Mouse (Mus musculus): ENCODE data around the gene Cbfa2t3. TPM values are rescaled to one million over a fixed set of nuclear protein-coding genes. Genes with fewer than 3 reads are reported as not detected.

Gene Cbfa2t3
- polyA plus RNA-seq, 1 experiment from 2014 or later, result 20.2 TPM

- Histone ChIP-seq H3K27me3 (no peaks in the 10 kb centered on the region; the same call in 1 of the 2 replicates), H3K36me3 (no peaks in the 10 kb centered on the region), H3K4me3 (replicated peaks) (no peak overlapping the region), H3K27ac (no peak overlapping the region), H3K4me2 (replicated peaks) (no peak overlapping the region), H3K4me1 (replicated peaks) (peaks cover 9% of the 10 kb centered on the region), H3K9me3 (no peaks in the 10 kb centered on the region), H3K9ac (replicated peaks) (no peak overlapping the region)
- ATAC-seq, result no peak
- 78% methylated on average over 13 of the region's 13 CpGs for WGBS
These were observed 1.7 kb upstream of the Cbfa2t3 start for GRCm38 (mm10) chr8:122700628-122701027.

GRCm38 (mm10) chr8:122698254-122698768 lies 598 bp downstream of the Cbfa2t3 start:
- Histone ChIP-seq H3K9me3 (no peaks in the 10 kb centered on the region), H3K27ac (no peak overlapping the region), H3K9ac (replicated peaks) (no peak overlapping the region), H3K4me1 (replicated peaks) (peaks cover 6% of the 10 kb centered on the region; the same call in 1 of the 2 replicates), H3K36me3 (no peaks in the 10 kb centered on the region), H3K27me3 (no peaks in the 10 kb centered on the region; the same call in 1 of the 2 replicates), H3K4me2 (replicated peaks) (no peak overlapping the region), H3K4me3 (replicated peaks) (no peak overlapping the region)
- ATAC-seq, result no peak
- 79% methylated on average over 5 of the region's 5 CpGs for WGBS

DNA sequence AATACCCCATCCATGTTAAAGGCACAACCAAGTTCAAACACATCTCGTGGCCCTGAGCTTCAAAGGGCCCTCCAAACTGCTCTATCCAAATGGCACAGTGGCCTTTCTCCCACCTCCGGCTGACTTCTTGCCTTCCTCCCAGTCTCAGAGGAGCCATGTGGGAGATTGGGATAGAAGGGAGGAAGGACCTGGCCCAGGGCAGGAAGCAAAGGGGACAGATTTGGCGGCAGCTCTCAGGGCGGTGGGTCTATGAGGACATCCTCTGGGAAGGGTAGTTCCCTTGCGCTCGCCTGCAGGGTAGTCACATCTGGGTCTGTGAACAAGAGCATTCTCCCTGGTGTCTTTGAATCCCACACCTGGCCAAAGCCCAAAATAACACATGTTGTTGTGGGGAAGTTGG lies 1.3 kb downstream of the Cbfa2t3 start:
- Histone ChIP-seq H3K4me2 (replicated peaks) (no peak overlapping the region), H3K27me3 (no peaks in the 10 kb centered on the region; the same call in 1 of the 2 replicates), H3K9ac (replicated peaks) (no peak overlapping the region), H3K4me1 (replicated peaks) (peaks cover 6% of the 10 kb centered on the region; the same call in 1 of the 2 replicates), H3K4me3 (replicated peaks) (no peak overlapping the region), H3K9me3 (no peaks in the 10 kb centered on the region), H3K36me3 (no peaks in the 10 kb centered on the region), H3K27ac (no peak overlapping the region)
- ATAC-seq, result no peak
- 82% methylated on average over 6 of the region's 6 CpGs for WGBS

GRCm38 (mm10) chr8:122697181-122697581 lies 1.7 kb downstream of the Cbfa2t3 start:
- Histone ChIP-seq H3K4me1 (replicated peaks) (peaks cover 6% of the 10 kb centered on the region; the same call in 1 of the 2 replicates), H3K27ac (no peak overlapping the region), H3K9me3 (no peaks in the 10 kb centered on the region), H3K4me3 (replicated peaks) (no peak overlapping the region), H3K9ac (replicated peaks) (no peak overlapping the region), H3K4me2 (replicated peaks) (no peak overlapping the region), H3K27me3 (no peaks in the 10 kb centered on the region; the same call in 1 of the 2 replicates), H3K36me3 (no peaks in the 10 kb centered on the region)
- no peak for ATAC-seq
- WGBS, result 91% methylated on average over 3 of the region's 3 CpGs

DNA sequence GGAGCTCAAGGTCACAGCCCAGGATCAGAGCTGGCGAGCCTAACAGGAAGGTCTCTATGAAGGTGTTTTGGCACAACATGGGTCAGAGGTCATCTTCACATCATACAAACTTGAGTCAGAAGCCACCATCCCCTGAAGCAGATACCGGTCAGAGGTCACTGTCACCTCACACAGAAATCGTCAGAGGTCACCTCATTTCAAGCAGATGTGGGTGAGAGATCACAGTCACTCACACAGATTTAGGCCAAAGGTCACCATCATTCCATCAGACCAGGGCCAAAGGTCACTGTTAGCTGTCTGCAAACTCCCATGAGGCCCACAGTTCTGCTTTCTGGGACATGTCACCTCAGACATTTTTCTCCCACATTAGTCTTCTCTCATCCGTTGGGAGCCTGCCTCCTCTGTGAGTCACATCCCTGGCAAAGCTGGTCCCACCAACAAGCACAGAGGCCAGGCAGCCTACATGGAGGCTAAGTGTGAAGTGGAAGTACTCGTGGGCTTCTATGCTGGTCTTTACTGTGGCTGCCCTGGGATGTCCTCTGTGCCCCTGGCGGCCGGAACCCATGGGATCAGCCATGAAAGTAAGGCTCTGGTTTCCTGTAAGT lies 3.4 kb downstream of the Cbfa2t3 start:
- WGBS, result 73% methylated on average over 7 of the region's 7 CpGs

DNA sequence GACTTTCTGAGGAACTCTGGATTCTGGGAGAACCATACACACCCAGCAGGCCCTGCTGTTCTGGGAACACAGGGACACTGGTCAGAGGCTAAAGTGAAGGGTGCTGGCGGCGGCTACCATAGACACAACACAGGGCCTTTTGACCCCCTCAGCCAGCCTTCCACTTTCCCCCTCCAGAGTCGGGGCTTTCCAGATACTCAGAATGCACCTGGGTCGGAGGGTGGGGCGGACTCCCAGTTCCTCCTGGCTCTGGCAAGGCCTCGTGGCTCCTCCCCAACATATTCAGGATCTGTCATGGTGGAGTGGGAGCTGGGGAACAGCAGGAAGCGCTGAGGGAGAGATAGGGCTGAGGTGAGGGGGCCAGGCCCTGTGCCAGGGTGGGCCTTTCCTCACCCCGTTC lies 6.8 kb downstream of the Cbfa2t3 start:
- WGBS, result 84% methylated on average over 8 of the region's 8 CpGs
- H3K36me3 ChIP-seq, result no peaks in the 10 kb centered on the region
- H3K9ac ChIP-seq (replicated peaks), result no peak overlapping the region
- peaks cover 5% of the 10 kb centered on the region; the same call in 1 of the 2 replicates for H3K27me3 ChIP-seq
- no peak for ATAC-seq
- no peak overlapping the region for H3K4me3 ChIP-seq (replicated peaks)
- no peak overlapping the region for H3K27ac ChIP-seq
- no peaks in the 10 kb centered on the region for H3K9me3 ChIP-seq
- H3K4me1 ChIP-seq (replicated peaks), result peaks cover 2% of the 10 kb centered on the region; the same call in 1 of the 2 replicates
- H3K4me2 ChIP-seq (replicated peaks), result no peak overlapping the region

More for the DNA sequence above, 3.4 kb downstream of the Cbfa2t3 start:
- no peaks in the 10 kb centered on the region for H3K36me3 ChIP-seq
- no peak for ATAC-seq
- peaks cover 6% of the 10 kb centered on the region; the same call in 1 of the 2 replicates for H3K4me1 ChIP-seq (replicated peaks)
- H3K9ac ChIP-seq (replicated peaks), result no peak overlapping the region
- H3K4me3 ChIP-seq (replicated peaks), result no peak overlapping the region
- H3K4me2 ChIP-seq (replicated peaks), result no peak overlapping the region
- no peaks in the 10 kb centered on the region for H3K9me3 ChIP-seq
- no peak overlapping the region for H3K27ac ChIP-seq
- no peaks in the 10 kb centered on the region; the same call in 1 of the 2 replicates for H3K27me3 ChIP-seq

- H3K4me3 ChIP-seq (replicated peaks), result no peak overlapping the region
- peaks cover 7% of the 10 kb centered on the region; the same call in 1 of the 2 replicates for H3K4me1 ChIP-seq (replicated peaks)
- no peaks in the 10 kb centered on the region for H3K36me3 ChIP-seq
- 84% methylated on average over 6 of the region's 6 CpGs for WGBS
- H3K9ac ChIP-seq (replicated peaks), result no peak overlapping the region
- H3K27ac ChIP-seq, result no peak overlapping the region
- peaks cover 5% of the 10 kb centered on the region; the same call in 1 of the 2 replicates for H3K27me3 ChIP-seq
- no peak for ATAC-seq
- H3K9me3 ChIP-seq, result no peaks in the 10 kb centered on the region
- H3K4me2 ChIP-seq (replicated peaks), result no peak overlapping the region
These were observed 7.9 kb downstream of the Cbfa2t3 start for GRCm38 (mm10) chr8:122691018-122691417.

GRCm38 (mm10) chr8:122689315-122689714 lies 9.6 kb downstream of the Cbfa2t3 start:
- H3K4me1 ChIP-seq (replicated peaks), result peaks cover 7% of the 10 kb centered on the region; the same call in 1 of the 2 replicates
- no peak overlapping the region for H3K4me3 ChIP-seq (replicated peaks)
- 77% methylated on average over 1 of the region's 1 CpGs for WGBS
- H3K27ac ChIP-seq, result no peak overlapping the region
- H3K9ac ChIP-seq (replicated peaks), result no peak overlapping the region
- H3K4me2 ChIP-seq (replicated peaks), result no peak overlapping the region
- no peak for ATAC-seq
- H3K36me3 ChIP-seq, result no peaks in the 10 kb centered on the region
- H3K27me3 ChIP-seq, result peaks cover 13% of the 10 kb centered on the region; the same call in 1 of the 2 replicates
- H3K9me3 ChIP-seq, result no peaks in the 10 kb centered on the region

DNA sequence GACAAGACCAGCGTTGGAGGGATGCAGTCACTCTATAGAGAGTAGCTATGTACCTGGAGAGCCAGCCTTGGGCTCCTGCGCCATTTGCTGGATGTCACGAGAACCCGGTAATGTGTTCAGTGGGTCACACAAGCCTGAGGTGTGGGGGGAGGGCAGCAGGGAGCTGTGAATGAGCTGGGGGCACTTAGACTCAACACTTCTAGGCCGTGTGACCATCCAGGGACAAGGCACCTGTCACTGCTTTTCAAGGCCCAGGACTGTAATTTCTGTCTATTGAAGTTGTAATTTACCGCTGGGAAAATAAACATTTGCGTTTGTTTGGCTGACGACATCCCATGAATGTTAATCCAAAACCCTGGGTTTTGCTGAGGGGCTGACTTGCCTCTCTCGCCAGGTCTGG lies 12.0 kb downstream of the Cbfa2t3 start:
- no peak overlapping the region for H3K27ac ChIP-seq
- no peak overlapping the region for H3K4me3 ChIP-seq (replicated peaks)
- 72% methylated on average over 9 of the region's 9 CpGs for WGBS
- H3K4me2 ChIP-seq (replicated peaks), result no peak overlapping the region
- H3K36me3 ChIP-seq, result no peaks in the 10 kb centered on the region
- peaks cover 7% of the 10 kb centered on the region; the same call in 1 of the 2 replicates for H3K4me1 ChIP-seq (replicated peaks)
- no peak overlapping the region for H3K9ac ChIP-seq (replicated peaks)
- no peak for ATAC-seq
- peaks cover 22% of the 10 kb centered on the region for H3K27me3 ChIP-seq
- H3K9me3 ChIP-seq, result no peaks in the 10 kb centered on the region

DNA sequence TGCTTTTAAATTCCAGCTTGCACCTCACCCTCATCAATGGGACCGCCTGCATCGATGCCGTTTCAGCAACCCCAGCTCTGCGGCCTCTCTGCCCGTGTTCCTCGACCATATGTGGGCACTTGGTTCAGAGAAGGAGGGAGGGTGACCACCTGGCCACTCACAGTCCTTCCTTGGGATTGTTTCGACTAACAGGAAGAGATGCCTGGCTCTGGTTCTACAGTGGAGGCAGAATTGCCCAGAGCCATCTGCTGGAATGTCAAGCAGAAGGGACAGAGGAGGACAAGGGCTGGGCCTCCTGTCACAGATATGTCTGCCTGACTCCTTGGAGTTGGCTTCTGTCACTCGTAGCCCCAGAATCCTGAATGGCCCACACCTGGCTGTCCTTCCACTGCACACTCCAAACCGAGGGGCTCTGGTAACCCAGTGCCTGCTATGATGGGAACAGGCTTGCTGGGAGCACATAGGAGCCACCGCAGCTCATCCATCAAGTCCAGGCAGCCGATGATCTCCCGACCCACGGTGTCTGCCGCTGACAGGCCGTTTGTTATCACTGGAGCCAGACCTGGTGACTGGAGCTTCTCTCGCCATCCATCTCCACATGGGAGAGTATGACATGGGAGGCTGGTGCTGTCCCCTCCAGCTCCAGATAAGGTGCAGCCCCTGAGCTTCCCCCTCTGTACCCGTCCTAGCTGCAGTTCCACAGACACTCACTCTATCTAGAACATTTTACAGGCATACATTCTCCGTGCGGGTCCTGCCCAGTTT lies 13.6 kb downstream of the Cbfa2t3 start:
- no peak overlapping the region for H3K9ac ChIP-seq (replicated peaks)

GRCm38 (mm10) chr8:122682820-122683219 lies 16.1 kb downstream of the Cbfa2t3 start:
- H3K4me3 ChIP-seq (replicated peaks), result no peak overlapping the region
- 93% methylated on average over 11 of the region's 11 CpGs for WGBS
- H3K9ac ChIP-seq (replicated peaks), result no peak overlapping the region
- peaks cover 41% of the 10 kb centered on the region for H3K27me3 ChIP-seq
- no peak overlapping the region for H3K27ac ChIP-seq
- no peaks in the 10 kb centered on the region for H3K36me3 ChIP-seq
- ATAC-seq, result no peak
- H3K4me1 ChIP-seq (replicated peaks), result peaks cover 30% of the 10 kb centered on the region
- no peak overlapping the region for H3K4me2 ChIP-seq (replicated peaks)
- no peaks in the 10 kb centered on the region for H3K9me3 ChIP-seq

More for the DNA sequence above, 13.6 kb downstream of the Cbfa2t3 start:
- no peak overlapping the region for H3K4me2 ChIP-seq (replicated peaks)
- H3K9me3 ChIP-seq, result no peaks in the 10 kb centered on the region
- H3K4me1 ChIP-seq (replicated peaks), result peaks cover 14% of the 10 kb centered on the region
- 85% methylated on average over 19 of the region's 19 CpGs for WGBS
- peaks cover 35% of the 10 kb centered on the region for H3K27me3 ChIP-seq
- ATAC-seq, result no peak
- H3K4me3 ChIP-seq (replicated peaks), result no peak overlapping the region
- H3K27ac ChIP-seq, result no peak overlapping the region
- H3K36me3 ChIP-seq, result no peaks in the 10 kb centered on the region

- Histone ChIP-seq H3K36me3 (no peaks in the 10 kb centered on the region), H3K9me3 (no peaks in the 10 kb centered on the region), H3K4me3 (replicated peaks) (no peak overlapping the region), H3K4me1 (replicated peaks) (peaks cover 48% of the 10 kb centered on the region), H3K9ac (replicated peaks) (0 out of 2 replicates have a peak overlapping the region, but pooled peaks have one; percentile 14), H3K27me3 (peaks cover 46% of the 10 kb centered on the region), H3K4me2 (replicated peaks) (no peak overlapping the region), H3K27ac (peak overlapping the region; percentile 96)
- 30% methylated on average over 7 of the region's 7 CpGs for WGBS
- no peak for ATAC-seq
These were observed 18.7 kb downstream of the Cbfa2t3 start for GRCm38 (mm10) chr8:122680171-122680570.
